Mouse (Mus musculus): ENCODE measurements around the gene Pmch. TPM values are rescaled to one million over a fixed set of nuclear protein-coding genes. Genes with fewer than 3 reads are reported as not detected.

The Pmch gene
- total RNA-seq (2023) = not detected

GRCm38 (mm10) chr10:88090772-88091171 lies at the start of gene Pmch:
Gene Pmch, plus strand, starts transcription at chr10:88091072.

Other genes with a start within 250 kb of the Pmch start
- 1.1 TPM for gene Igf1, start 232.8 kb upstream of the Pmch start, total RNA-seq (2023)
- 0.31 TPM for gene Parpbp, start 55.9 kb downstream of the Pmch start, total RNA-seq (2023)
- gene Nup37, start 55.9 kb downstream of the Pmch start, total RNA-seq (2023) = 8.6 TPM
- gene Washc3, start 110.0 kb downstream of the Pmch start, total RNA-seq (2023) = 67.6 TPM

All from CD8-positive naive resting alpha-beta T cell, adult 57 days (primary cell).